Mouse (Mus musculus): ENCODE results near the gene Tipin. TPM values are rescaled to one million over a fixed set of nuclear protein-coding genes. Genes with fewer than 3 reads are reported as not detected.

The Tipin gene
- 246 and 275 TPM in 2 replicates for polyA plus RNA-seq (2016; fragmentation: Nextera tagmentation; extraction: Ambion mirVana)

DNA sequence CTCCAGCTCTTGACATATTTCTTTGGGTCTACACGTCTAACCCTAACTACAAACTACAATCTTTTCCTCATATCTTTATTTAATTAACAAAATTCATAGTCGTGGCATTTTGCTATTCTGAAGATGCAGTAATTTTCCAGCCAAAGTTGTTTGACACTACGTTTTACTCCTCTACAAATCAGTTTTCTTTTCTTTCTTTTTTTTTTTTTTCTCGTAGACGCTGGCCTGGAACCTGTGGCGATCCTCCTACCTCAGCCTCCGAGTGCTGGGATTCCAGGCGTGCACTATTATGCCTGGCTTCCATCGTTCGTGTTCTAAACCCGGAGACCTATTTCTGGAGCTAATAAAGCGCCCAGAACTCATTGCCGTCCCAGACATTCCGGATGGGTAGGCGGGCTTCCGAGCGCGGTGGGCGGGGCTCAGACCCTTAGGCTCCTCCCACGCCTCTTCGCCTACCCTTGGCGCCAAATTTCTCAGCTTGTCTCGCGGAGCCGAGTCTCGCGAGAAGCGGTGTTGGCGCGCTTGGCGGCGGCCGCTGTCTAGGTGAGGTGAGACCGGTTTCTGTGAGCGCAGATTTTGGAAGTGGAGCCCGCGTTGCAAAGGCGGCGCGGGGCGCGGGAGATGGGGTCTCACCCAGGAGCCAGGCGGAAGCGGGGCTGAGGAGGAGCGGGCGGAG lies at the start of gene Tipin:
Tipin (plus strand) TSS at position 477 of the 676 bp plus-strand sequence.
- DNase-seq (ENCODE audit: low spot score), result peak; percentile 96
- peaks cover 13% of the 10 kb centered on the region; the same call in 1 of the 2 replicates for H3K36me3 ChIP-seq
- H3K27ac ChIP-seq, result peak within 1 kb of the TSS; percentile 99
- no peaks in the 10 kb centered on the region for H3K9me3 ChIP-seq
- no peaks in the 10 kb centered on the region for H3K27me3 ChIP-seq (ENCODE audit: insufficient read depth, poor library complexity, severe bottlenecking)
- H3K4me1 ChIP-seq (replicated peaks), result peaks cover 11% of the 10 kb centered on the region
- peak within 1 kb of the TSS; percentile 92 for H3K4me3 ChIP-seq
- 3% methylated on average over 46 of the region's 46 CpGs for WGBS

DNA sequence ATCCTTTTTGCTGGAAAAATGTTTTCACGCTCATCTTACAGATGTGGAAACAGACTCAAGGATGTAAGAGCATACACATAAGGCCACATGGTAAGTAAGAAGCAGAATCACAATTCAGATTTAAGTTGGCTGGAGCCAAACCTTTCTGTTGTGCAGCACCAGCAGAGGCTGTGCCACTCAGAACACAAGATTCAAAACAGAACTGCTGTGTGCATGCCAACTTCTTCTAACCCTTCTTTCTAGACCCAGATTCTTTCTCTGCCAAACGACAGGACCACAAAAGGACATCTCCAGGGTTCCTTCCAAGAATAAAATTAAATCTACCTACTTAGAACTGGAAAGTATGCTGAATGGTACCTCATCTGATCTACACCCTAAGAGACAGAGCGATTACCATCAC lies 49.7 kb upstream of the Tipin start:
- Histone ChIP-seq H3K36me3 (peaks cover 19% of the 10 kb centered on the region; the same call in 1 of the 2 replicates), H3K27me3 (ENCODE audit: insufficient read depth, poor library complexity, severe bottlenecking) (no peaks in the 10 kb centered on the region), H3K27ac (peak overlapping the region; percentile 71), H3K4me1 (replicated peaks) (peaks cover 49% of the 10 kb centered on the region), H3K9me3 (no peaks in the 10 kb centered on the region), H3K4me3 (no peak overlapping the region)
- 87% methylated on average over 3 of the region's 3 CpGs for WGBS
- DNase-seq (ENCODE audit: low spot score), result no peak

DNA sequence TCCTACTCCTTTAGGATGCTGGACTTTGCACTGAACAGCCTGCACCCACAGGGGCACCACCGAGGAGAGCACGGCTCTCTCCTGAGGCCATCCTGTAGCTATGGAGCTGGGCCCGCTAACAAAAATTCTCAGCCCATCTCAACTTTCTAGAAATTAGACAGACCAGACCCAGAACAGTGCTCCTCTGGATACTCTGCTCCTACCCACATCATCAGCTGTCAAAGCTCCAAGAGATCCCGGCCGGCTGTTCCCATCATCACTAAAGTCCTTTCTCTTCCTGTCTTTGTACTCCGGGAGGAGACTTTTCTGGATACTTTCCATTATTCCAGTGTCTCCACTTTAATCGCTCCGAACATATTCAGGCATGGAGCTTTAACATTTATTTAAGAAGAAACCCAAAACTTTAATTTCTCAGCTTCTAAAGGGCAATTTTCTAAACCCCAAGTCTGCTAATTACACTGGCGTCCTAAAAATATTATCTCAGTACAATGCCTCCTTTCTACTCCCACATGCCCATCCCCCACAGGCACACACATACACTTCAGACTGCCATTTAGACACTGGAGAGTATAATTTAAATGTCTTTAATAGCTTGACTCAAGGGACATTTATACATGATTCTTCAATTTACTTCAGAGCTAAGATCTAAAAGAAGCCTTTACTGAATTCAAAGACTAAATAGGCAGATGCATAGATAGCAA lies 49.0 kb upstream of the Tipin start:
- H3K4me3 ChIP-seq, result no peak overlapping the region
- H3K27me3 ChIP-seq (ENCODE audit: insufficient read depth, poor library complexity, severe bottlenecking), result no peaks in the 10 kb centered on the region
- H3K9me3 ChIP-seq, result no peaks in the 10 kb centered on the region
- peak; percentile 8 for DNase-seq (ENCODE audit: low spot score)
- H3K36me3 ChIP-seq, result peaks cover 19% of the 10 kb centered on the region; the same call in 1 of the 2 replicates
- H3K27ac ChIP-seq, result peak overlapping the region; percentile 71
- WGBS, result 70% methylated on average over 9 of the region's 9 CpGs
- peaks cover 49% of the 10 kb centered on the region for H3K4me1 ChIP-seq (replicated peaks)

DNA sequence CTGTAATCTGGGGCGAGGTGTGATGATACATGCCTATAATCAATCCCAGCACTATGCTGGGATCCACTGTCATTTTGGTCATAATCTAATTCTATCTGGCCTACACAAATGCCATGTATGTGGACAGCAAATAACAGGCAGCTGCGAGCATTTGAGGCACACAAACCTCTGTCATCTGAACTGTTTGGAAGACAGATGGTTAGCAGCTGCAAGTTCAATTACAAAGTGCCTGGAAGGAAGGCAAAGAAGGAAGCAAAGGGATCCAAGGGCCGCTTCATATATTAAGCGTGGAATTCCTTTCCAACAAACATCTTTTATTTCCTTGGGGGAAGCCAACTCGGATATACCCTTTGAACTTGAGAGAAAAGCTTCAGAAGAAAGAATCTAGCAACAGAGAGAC lies 47.7 kb upstream of the Tipin start:
- Histone ChIP-seq H3K9me3 (no peaks in the 10 kb centered on the region), H3K36me3 (peaks cover 19% of the 10 kb centered on the region; the same call in 1 of the 2 replicates), H3K27ac (peak overlapping the region; percentile 31; the same call in 1 of the 2 replicates), H3K4me3 (no peak overlapping the region), H3K27me3 (ENCODE audit: insufficient read depth, poor library complexity, severe bottlenecking) (no peaks in the 10 kb centered on the region), H3K4me1 (replicated peaks) (peaks cover 46% of the 10 kb centered on the region)
- 68% methylated on average over 5 of the region's 5 CpGs for WGBS
- peak; percentile 24 for DNase-seq (ENCODE audit: low spot score)

DNA sequence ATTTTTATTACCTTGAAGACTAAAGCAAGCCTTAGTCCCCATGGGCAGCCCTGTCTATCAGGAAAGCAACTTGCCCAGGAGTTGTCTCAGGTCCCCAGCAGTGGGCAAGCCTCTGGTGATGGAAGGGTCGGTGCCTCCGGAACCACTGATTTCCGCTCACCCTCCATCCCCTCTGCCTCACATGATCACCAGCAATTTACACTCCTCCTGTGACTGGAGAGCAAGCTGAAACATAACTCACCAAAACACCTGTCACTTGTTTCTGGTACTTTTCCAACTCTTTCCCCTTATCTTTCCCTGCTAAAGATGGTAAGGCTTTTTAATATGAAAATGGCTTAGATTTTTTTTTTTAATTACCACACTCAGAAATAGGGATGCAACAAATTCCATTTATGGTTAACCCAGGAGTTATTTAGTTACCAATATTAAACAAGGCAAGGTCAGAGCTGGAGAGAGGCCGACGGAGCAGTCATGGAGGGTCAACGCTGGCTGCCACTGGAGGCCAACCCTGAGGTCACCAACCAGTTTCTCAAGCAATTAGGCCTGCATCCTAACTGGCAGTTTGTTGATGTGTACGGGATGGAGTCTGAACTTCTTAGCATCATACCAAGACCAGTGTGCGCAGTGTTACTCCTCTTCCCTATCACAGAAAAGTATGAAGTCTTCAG lies 46.5 kb upstream of the Tipin start, which contains the start of gene Uchl4:
Uchl4 (plus strand) TSS at position 434 of the 668 bp plus-strand sequence.
- Histone ChIP-seq H3K36me3 (peaks cover 23% of the 10 kb centered on the region; the same call in 1 of the 2 replicates), H3K4me1 (replicated peaks) (peaks cover 36% of the 10 kb centered on the region), H3K27ac (peak within 1 kb of the TSS; percentile 31), H3K4me3 (no peak within 1 kb of the TSS), H3K27me3 (ENCODE audit: insufficient read depth, poor library complexity, severe bottlenecking) (no peaks in the 10 kb centered on the region), H3K9me3 (no peaks in the 10 kb centered on the region)
- 87% methylated on average over 8 of the region's 8 CpGs for WGBS
- DNase-seq (ENCODE audit: low spot score), result no peak

DNA sequence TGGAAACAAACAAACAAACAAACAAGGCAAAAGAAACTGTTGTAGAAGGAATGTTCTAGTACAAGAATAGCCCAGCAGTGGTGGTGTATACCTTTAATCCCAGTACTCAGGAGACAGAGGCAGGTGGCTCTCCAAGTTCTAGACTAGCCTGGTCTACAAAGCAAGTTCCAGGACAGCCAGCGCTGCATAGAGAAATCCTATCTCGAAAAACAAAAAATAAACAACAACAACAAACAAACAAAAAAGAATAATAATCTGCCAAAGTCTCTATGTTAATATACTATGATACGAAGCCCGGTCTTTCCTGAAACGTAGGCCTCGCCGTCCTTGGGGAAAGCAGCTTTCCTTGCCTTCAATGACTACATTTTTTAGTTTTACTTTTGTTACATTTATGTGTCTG lies 45.3 kb upstream of the Tipin start:
- Histone ChIP-seq H3K4me1 (replicated peaks) (peaks cover 37% of the 10 kb centered on the region), H3K4me3 (no peak overlapping the region), H3K27me3 (ENCODE audit: insufficient read depth, poor library complexity, severe bottlenecking) (no peaks in the 10 kb centered on the region), H3K9me3 (no peaks in the 10 kb centered on the region), H3K27ac (no peak overlapping the region), H3K36me3 (peaks cover 23% of the 10 kb centered on the region; the same call in 1 of the 2 replicates)
- WGBS, result 97% methylated on average over 7 of the region's 7 CpGs
- no peak for DNase-seq (ENCODE audit: low spot score)

DNA sequence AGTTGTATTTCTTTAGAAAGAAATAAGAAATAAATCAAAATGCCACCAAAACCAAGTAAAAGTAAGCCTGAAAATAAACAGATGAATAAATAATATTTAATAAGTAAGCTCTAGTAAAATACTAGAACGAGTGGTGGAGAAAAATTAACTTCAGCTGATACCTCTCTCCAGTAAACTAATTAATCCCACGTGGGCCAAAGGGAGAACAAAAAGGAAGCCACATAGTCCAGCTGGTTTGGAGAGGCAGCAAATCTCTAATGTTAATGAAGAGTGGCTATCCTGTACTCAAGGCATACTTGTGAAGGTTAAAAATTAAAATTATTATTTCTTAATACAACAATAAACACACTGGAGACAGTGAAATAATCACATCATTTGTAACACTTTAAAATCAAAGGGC lies 41.3 kb upstream of the Tipin start:
- H3K4me3 ChIP-seq, result peak overlapping the region; percentile 29; the same call in 1 of the 2 replicates
- peaks cover 21% of the 10 kb centered on the region; the same call in 1 of the 2 replicates for H3K36me3 ChIP-seq
- 59% methylated on average over 2 of the region's 2 CpGs for WGBS
- no peak for DNase-seq (ENCODE audit: low spot score)
- H3K4me1 ChIP-seq (replicated peaks), result peaks cover 20% of the 10 kb centered on the region
- peak overlapping the region; percentile 73 for H3K27ac ChIP-seq
- no peaks in the 10 kb centered on the region for H3K27me3 ChIP-seq (ENCODE audit: insufficient read depth, poor library complexity, severe bottlenecking)
- H3K9me3 ChIP-seq, result no peaks in the 10 kb centered on the region

DNA sequence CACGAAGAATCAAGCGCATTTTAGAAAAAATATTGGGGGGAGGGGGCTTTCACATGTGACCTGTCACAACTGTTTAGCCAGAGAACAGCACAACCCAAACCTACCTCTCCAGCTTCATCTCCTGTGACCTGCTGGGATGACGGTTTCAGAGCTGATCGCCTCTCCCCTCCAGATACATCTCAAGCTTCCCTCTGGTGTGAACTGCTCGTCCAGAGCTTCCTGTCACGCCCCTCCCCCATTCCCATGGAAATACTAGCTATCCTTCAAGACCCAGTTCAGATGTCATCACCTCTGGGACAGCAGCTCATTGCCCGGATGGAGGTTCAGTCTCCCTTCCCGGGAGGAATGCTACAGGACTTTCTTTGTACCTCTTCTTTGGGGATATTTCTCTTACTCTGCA lies 40.7 kb upstream of the Tipin start:
- Histone ChIP-seq H3K27me3 (ENCODE audit: insufficient read depth, poor library complexity, severe bottlenecking) (no peaks in the 10 kb centered on the region), H3K27ac (peak overlapping the region; percentile 73), H3K36me3 (peaks cover 22% of the 10 kb centered on the region; the same call in 1 of the 2 replicates), H3K9me3 (no peaks in the 10 kb centered on the region), H3K4me1 (replicated peaks) (peaks cover 20% of the 10 kb centered on the region), H3K4me3 (peak overlapping the region; percentile 29; the same call in 1 of the 2 replicates)
- 49% methylated on average over 8 of the region's 8 CpGs for WGBS
- peak; percentile 65 for DNase-seq (ENCODE audit: low spot score)

DNA sequence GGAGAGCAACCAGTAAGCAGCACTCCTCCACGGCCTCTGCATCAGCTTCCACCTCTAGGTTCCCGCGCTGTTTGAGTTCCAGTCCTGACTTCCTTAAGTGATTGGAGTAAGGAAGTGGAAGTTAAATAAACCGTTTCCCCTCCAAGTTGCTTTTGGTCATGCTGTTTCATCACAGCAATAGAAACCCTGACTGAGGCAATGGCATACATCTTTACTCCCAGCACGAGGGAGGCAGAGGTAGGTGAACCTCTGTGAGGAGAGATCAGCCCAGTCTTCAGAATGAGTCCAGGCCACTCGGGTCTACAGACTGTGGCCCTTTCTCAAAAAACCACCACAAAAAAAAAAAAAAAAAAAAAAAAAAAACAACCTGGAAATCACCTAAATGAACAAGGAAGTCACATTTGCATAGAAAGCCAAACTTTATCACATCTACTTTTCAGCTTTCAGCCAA lies 39.0 kb upstream of the Tipin start:
- 76% methylated on average over 6 of the region's 6 CpGs for WGBS
- no peaks in the 10 kb centered on the region for H3K9me3 ChIP-seq
- no peaks in the 10 kb centered on the region for H3K27me3 ChIP-seq (ENCODE audit: insufficient read depth, poor library complexity, severe bottlenecking)
- H3K4me3 ChIP-seq, result no peak overlapping the region
- no peak for DNase-seq (ENCODE audit: low spot score)
- peaks cover 28% of the 10 kb centered on the region for H3K36me3 ChIP-seq
- H3K4me1 ChIP-seq (replicated peaks), result peaks cover 20% of the 10 kb centered on the region
- peak overlapping the region; percentile 53; the same call in 1 of the 2 replicates for H3K27ac ChIP-seq

DNA sequence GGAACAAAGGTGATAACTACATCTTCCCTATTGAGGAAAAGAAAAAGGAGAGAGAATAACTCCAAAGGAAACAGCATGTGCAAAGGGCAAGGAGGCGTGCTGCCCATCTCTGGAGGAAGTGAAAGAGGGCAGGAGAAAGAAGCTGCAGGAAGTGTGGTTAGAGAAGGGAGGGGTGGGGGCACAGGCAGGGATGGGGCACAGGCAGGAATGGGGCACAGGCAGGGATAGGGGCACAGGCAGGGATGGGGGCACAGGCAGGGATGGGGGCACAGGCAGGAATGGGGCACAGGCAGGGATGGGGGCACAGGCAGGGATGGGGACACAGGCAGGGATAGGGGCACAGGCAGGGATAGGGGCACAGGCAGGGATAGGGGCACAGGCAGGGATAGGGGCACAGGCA lies 32.0 kb upstream of the Tipin start:
- DNase-seq (ENCODE audit: low spot score), result no peak
- peaks cover 39% of the 10 kb centered on the region for H3K36me3 ChIP-seq
- H3K4me1 ChIP-seq (replicated peaks), result peaks cover 39% of the 10 kb centered on the region
- H3K4me3 ChIP-seq, result no peak overlapping the region
- H3K27me3 ChIP-seq (ENCODE audit: insufficient read depth, poor library complexity, severe bottlenecking), result no peaks in the 10 kb centered on the region
- H3K27ac ChIP-seq, result no peak overlapping the region; the same call in 1 of the 2 replicates
- WGBS, result 91% methylated on average over 1 of the region's 1 CpGs
- no peaks in the 10 kb centered on the region for H3K9me3 ChIP-seq

DNA sequence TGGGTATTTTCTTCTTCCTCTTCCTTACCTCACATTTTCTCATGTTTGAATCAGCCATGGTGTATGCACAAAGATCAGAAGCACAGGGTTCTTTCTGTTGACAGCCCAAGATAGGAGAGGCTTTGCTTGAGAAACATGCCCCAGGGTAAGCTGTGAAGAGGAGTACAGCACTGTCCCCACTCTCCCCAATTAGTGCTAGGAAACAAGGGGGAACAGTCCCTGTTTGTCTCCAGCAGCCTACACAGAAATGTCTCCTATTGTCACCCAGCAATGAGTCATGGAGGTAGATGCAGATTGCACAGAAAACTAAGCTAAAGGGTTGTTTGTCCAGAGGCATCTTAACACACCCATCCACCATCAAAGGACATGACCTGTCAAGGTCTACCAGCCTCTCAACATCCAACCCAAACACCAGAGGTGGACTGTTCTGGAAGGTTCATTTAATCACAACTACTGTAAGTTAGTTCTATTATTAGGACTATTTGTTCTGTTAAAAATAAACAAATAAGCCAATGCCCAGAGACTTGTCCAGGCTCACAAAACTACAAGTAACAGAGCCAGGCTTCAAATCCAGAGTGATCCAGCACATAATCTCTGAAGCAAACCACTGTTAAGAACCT lies 31.2 kb upstream of the Tipin start:
- H3K4me1 ChIP-seq (replicated peaks), result peaks cover 39% of the 10 kb centered on the region
- H3K27ac ChIP-seq, result no peak overlapping the region
- no peak overlapping the region for H3K4me3 ChIP-seq
- H3K9me3 ChIP-seq, result no peaks in the 10 kb centered on the region
- no peak for DNase-seq (ENCODE audit: low spot score)
- no peaks in the 10 kb centered on the region for H3K27me3 ChIP-seq (ENCODE audit: insufficient read depth, poor library complexity, severe bottlenecking)
- H3K36me3 ChIP-seq, result peaks cover 34% of the 10 kb centered on the region

DNA sequence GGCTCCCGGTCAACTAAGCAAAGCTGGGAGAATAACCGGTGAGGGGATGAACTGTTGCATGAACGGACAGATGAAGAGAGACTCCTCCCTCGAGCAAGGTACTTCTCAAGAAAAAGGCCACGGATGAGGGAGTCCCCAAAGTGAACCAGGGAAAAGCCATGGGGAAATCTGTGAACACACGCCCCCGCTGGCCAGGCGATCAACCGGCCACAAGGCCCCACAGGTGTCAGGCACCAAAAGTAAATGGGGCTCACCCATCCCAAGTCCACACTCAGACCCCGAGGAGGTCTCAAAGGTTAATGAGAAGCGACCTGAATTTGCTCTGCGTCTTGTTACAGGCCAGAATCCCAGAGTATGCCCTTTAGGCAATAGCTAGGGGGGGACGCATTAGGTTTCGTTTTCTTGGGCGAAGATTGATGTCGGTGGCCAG lies 28.8 kb upstream of the Tipin start:
- peak; percentile 38 for DNase-seq (ENCODE audit: low spot score)

More for the DNA sequence above, 28.8 kb upstream of the Tipin start:
- H3K27ac ChIP-seq, result peak overlapping the region; percentile 95
- H3K4me1 ChIP-seq (replicated peaks), result peaks cover 39% of the 10 kb centered on the region
- WGBS, result under 1% methylated on average over 16 of the region's 16 CpGs
- peak overlapping the region; percentile 96 for H3K4me3 ChIP-seq
- H3K27me3 ChIP-seq (ENCODE audit: insufficient read depth, poor library complexity, severe bottlenecking), result no peaks in the 10 kb centered on the region
- H3K9me3 ChIP-seq, result no peaks in the 10 kb centered on the region
- peaks cover 17% of the 10 kb centered on the region for H3K36me3 ChIP-seq
